Mouse (Mus musculus) bone marrow macrophage, adult 2 months (primary cell): ENCODE results near the gene Kptn.

Source experiments
- CTCF ChIP-seq: IDR thresholded peaks from 2 replicates; pipeline ENCODE4 v1.5.1; 2012; ENCODE audit warnings: low read depth, mild to moderate bottlenecking, low read length, moderate library complexity
- POLR2A ChIP-seq: IDR thresholded peaks from 2 replicates; pipeline ENCODE4 v1.6.1; 2012; ENCODE audit warnings: mild to moderate bottlenecking, low read depth, low read length, borderline replicate concordance

DNA sequence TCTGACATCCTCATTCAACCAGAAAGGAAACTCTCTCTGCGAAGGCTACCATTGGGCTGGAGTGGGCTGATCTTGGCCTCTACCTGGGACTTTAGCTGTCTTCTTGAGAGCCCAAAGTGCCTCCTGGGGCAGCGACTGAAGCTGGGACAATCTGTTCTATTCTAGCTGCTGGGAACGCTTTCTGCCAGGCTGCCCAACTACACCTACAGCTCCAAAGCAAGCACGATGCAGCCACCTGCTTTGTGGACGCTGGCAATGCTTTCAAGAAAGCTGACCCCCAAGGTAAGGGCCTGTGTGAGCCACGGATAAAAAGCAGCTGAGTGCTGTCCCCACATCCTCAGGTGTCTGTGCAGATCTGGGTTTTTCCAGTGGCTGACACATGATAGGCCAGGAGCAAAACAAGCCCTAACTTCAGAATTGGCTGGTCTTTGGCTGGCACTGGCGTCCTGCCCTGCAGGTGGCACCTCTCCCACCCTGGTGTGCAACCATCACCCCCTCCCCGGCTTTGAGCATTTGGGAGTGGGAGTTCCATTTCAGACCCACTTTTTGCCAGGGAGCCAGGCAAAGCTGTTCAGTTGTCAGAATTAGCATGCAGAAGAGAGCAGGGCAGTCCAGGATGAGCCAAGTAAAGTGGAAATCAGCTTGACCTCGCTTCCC, 10.7 kb upstream of the Kptn start:
- TF ChIP-seq CTCF (no peak), POLR2A (no peak)
